Mouse (Mus musculus) G1E (cell line): Measurements from ENCODE around the gene Lfng. TPM values are rescaled to one million over a fixed set of nuclear protein-coding genes. Genes with fewer than 3 reads are reported as not detected.

ENCODE experiments used
- ATAC-seq: 2 replicates; pipeline ENCODE4 v1.8.0; 2016; ENCODE audit warnings: mild to moderate bottlenecking; ENCODE audit not compliant: insufficient number of reproducible peaks, poor library complexity, low FRiP score, severe bottlenecking; ENCODE audit errors: extremely low read depth
- DNase-seq: peaks from one replicate; pipeline ENCODE4 v3.0.0; 2012; ENCODE audit warnings: low spot score
- H3K27me3 ChIP-seq: 2 replicates; pipeline ENCODE4 v1.6.1; 2012; ENCODE audit warnings: mild to moderate bottlenecking, low read length, inconsistent platforms; ENCODE audit not compliant: insufficient read depth
- H3K36me3 ChIP-seq: replicated peaks from 2 replicates; pipeline ENCODE3; 2012; ENCODE audit warnings: mild to moderate bottlenecking, inconsistent platforms
- H3K4me1 ChIP-seq: 2 replicates; pipeline ENCODE4 v1.6.1; 2012; ENCODE audit warnings: low read depth, low read length, inconsistent platforms, mixed read lengths; ENCODE audit not compliant: insufficient read depth
- H3K4me3 ChIP-seq: 2 replicates; pipeline ENCODE4 v1.5.1; 2012; ENCODE audit warnings: low read depth, mild to moderate bottlenecking, inconsistent platforms, low read length, moderate library complexity, mixed read lengths
- H3K9me3 ChIP-seq: replicated peaks from 2 replicates; pipeline ENCODE4 v1.6.1; 2012; ENCODE audit warnings: inconsistent platforms
- CTCF ChIP-seq: IDR thresholded peaks from 2 replicates; pipeline ENCODE4 v1.5.1; 2012; ENCODE audit warnings: low read depth, low read length, inconsistent platforms, mixed read lengths
- GATA1 ChIP-seq: IDR thresholded peaks from 2 replicates; pipeline ENCODE4 v1.6.1; 2012; ENCODE audit warnings: borderline replicate concordance, low read length, inconsistent platforms, mixed read lengths
- GATA2 ChIP-seq: IDR thresholded peaks from 2 replicates; pipeline ENCODE4 v1.6.1; 2012; ENCODE audit warnings: low read depth, low read length, inconsistent platforms, borderline replicate concordance
- POLR2AphosphoS5 ChIP-seq: IDR thresholded peaks from 2 replicates; pipeline ENCODE4 v1.6.1; 2012; ENCODE audit warnings: low read depth, low read length, inconsistent platforms; ENCODE audit not compliant: insufficient replicate concordance
- TAL1 ChIP-seq: conservative IDR thresholded peaks from 2 replicates; pipeline ENCODE4 v1.6.1; 2012; ENCODE audit warnings: low read depth, low read length, inconsistent platforms, mixed read lengths
- polyA plus RNA-seq: library from polyadenylated mRNA; stranded (reverse); fragments of >175 nt; gene quantifications from 2 replicates; pipeline ENCODE4 v1.2.3, GENCODE M21; 2012
- total RNA-seq, 2 experiments: library from RNA; stranded (forward) in 1 of 2; stranded (reverse) in 1 of 2; fragments of 200-1000 nt in 1 of 2; fragments of >200 nt in 1 of 2; fragmentation: Nextera tagmentation in 1 of 2; gene quantifications; 2 replicates each; pipeline ENCODE4 v1.2.3; 2014 to 2017

The Lfng gene
- total and polyA plus RNA-seq, 3 experiments, result 4.3 to 15.2 (median 12.0) TPM

GRCm38 (mm10) chr5:140645454-140645853 lies 38.3 kb downstream of the Lfng start:
- Histone ChIP-seq H3K27me3 (peaks cover 31% of the 10 kb centered on the region), H3K9me3 (no peaks in the 10 kb centered on the region), H3K4me1 (peaks cover 91% of the 10 kb centered on the region), H3K4me3 (no peak overlapping the region), H3K36me3 (peaks cover 26% of the 10 kb centered on the region)
- ATAC-seq (no peak), DNase-seq (no peak)
- TF ChIP-seq GATA2 (no peak), TAL1 (no peak), GATA1 (no peak), CTCF (no peak), POLR2AphosphoS5 (no peak)

DNA sequence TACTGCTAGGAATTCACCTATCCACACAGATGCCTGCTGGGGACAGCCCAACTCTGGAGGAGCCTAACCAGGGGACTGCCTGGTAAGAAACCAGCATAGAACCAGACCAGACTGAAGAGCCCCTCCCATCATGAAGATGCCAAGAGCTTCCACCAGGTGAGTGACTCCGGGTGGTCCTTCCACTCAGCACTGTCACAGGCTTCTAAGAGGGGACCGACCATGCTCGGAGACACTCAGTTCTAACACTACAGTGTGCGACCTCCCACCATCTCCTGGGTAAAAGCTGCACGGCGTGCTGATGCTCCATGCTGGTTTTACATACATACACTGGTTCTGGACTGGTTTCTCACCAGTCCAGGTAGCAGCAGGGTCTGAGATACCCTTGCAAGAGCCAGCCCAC lies 39.1 kb downstream of the Lfng start:
- Histone ChIP-seq H3K36me3 (peaks cover 23% of the 10 kb centered on the region), H3K4me3 (no peak overlapping the region), H3K4me1 (peaks cover 86% of the 10 kb centered on the region), H3K27me3 (peaks cover 36% of the 10 kb centered on the region), H3K9me3 (no peaks in the 10 kb centered on the region)
- ATAC-seq (no peak), DNase-seq (no peak)
- TF ChIP-seq GATA2, result no peak
- no peak for TF ChIP-seq GATA1
- no peak for TF ChIP-seq POLR2AphosphoS5
- no peak for TF ChIP-seq CTCF
- TF ChIP-seq TAL1, result no peak

DNA sequence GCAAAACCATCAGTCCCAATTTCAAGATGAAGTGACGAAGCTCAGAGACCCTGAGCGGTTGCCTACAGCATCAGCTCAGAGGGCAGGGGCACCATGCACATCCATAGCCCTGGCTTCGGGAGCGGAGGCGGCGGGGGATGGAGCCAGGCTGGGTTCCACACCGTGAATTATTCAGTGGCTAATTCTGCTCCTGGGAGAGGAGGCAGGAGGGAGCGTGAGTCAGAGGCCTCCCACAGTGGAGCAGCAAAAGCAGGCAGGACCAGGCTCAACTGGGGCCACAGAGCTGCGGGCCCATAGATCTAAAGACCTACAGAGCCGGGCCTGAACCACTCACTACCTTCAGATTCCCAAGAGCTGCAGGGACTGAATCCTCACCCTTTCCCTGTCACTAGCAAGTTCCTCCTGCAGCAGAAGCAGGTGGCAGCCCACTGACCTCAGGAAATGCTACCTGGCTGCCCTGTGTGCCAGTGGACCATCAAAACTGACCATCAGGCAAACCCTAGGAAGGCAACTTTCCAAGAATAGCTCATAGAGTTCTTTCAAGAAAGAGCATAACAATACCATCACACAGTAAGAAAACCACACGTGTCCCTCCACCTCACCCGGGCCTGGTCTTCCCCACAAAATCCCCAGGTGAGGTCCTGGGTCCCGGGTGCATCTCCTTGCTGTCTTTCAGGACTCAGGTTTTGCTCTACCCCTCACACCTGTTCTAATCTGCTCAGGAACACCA lies 40.1 kb downstream of the Lfng start:
- Histone ChIP-seq H3K36me3 (peaks cover 23% of the 10 kb centered on the region), H3K27me3 (peaks cover 44% of the 10 kb centered on the region), H3K9me3 (no peaks in the 10 kb centered on the region), H3K4me1 (peaks cover 75% of the 10 kb centered on the region), H3K4me3 (no peak overlapping the region)
- DNase-seq (no peak), ATAC-seq (no peak)
- no peak for TF ChIP-seq GATA2

- Histone ChIP-seq H3K4me1 (peaks cover 68% of the 10 kb centered on the region), H3K36me3 (peaks cover 22% of the 10 kb centered on the region), H3K27me3 (peaks cover 50% of the 10 kb centered on the region), H3K4me3 (peak overlapping the region; percentile 82), H3K9me3 (no peaks in the 10 kb centered on the region)
- DNase-seq (peak; percentile 43), ATAC-seq (no peak)
- no peak for TF ChIP-seq GATA1
Measured at GRCm38 (mm10) chr5:140647821-140648518, 40.9 kb downstream of the Lfng start.

GRCm38 (mm10) chr5:140648519-140649100 lies 41.5 kb downstream of the Lfng start, which contains the start of gene Ttyh3:
Gene Ttyh3, minus strand, starts transcription at chr5:140649031.
- TF ChIP-seq POLR2AphosphoS5, result no peak
- TF ChIP-seq TAL1, result no peak
- no peak for TF ChIP-seq CTCF
- TF ChIP-seq GATA2, result no peak
- TF ChIP-seq GATA1, result no peak
- H3K4me1 ChIP-seq, result peaks cover 62% of the 10 kb centered on the region
- peaks cover 17% of the 10 kb centered on the region for H3K36me3 ChIP-seq
- no peaks in the 10 kb centered on the region for H3K9me3 ChIP-seq
- H3K4me3 ChIP-seq, result peak within 1 kb of the TSS; percentile 82
- peaks cover 52% of the 10 kb centered on the region for H3K27me3 ChIP-seq
- ATAC-seq (no peak), DNase-seq (peak; percentile 50)

DNA sequence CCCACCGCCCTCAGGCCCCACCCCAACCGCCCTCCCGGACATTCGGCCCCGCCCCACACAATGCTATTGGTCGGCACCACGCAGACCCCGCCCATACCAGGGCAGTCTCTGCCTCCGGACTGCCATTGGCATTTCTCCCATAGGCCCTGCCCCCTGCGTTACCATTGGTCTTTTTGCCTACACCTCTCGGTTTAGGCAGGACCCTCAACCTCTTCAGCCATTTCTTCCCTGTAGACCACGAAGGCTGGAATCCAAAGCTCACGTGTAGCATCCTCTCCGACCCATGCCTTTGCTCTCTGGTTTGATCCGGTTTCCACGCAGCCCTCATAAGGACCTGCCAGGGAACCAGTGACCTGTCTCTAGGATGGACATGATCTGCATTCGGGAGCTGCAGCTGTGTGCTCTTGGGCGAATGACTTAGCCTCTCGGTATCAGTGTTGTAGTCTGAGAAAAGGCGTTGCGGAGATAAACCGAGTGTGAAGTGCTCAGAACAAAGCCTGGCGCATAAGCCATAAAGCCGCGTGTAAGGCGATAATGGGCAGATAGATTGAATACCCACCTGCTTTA lies 42.1 kb downstream of the Lfng start:
- peak; percentile 97 for DNase-seq
- Histone ChIP-seq H3K9me3 (no peaks in the 10 kb centered on the region), H3K27me3 (peaks cover 53% of the 10 kb centered on the region), H3K4me1 (peaks cover 56% of the 10 kb centered on the region), H3K36me3 (peaks cover 12% of the 10 kb centered on the region), H3K4me3 (peak overlapping the region; percentile 82; the same call in 1 of the 2 replicates)
- TF ChIP-seq POLR2AphosphoS5 (no peak), GATA2 (no peak)
- ATAC-seq, result peak; percentile 83
